Mouse (Mus musculus): ENCODE results near the gene Rcn3. TPM values are rescaled to one million over a fixed set of nuclear protein-coding genes. Genes with fewer than 3 reads are reported as not detected.

The Rcn3 gene
- 290 and 291 TPM in 2 replicates for polyA plus RNA-seq (2016; fragmentation: Nextera tagmentation; extraction: Ambion mirVana)

GRCm38 (mm10) chr7:45092048-45092447 lies at the start of gene Rcn3:
Rcn3 (minus strand) TSS chr7:45092221.
- Histone ChIP-seq H3K27ac (ENCODE audit: poor library complexity, severe bottlenecking) (peak within 1 kb of the TSS; percentile 82), H3K4me3 (peak within 1 kb of the TSS; percentile 57), H3K27me3 (replicated peaks) (no peaks in the 10 kb centered on the region), H3K36me3 (peaks cover 26% of the 10 kb centered on the region), H3K9ac (peak within 1 kb of the TSS; percentile 78), H3K4me1 (replicated peaks) (peaks cover 24% of the 10 kb centered on the region), H3K4me2 (peak within 1 kb of the TSS; percentile 83), H3K9me3 (replicated peaks) (no peaks in the 10 kb centered on the region)
- WGBS: 0% methylated on average over 16 of the region's 16 CpGs
- peak; percentile 92 for ATAC-seq (ENCODE audit: insufficient number of reproducible peaks, low FRiP score)

- Histone ChIP-seq H3K4me1 (replicated peaks) (peaks cover 26% of the 10 kb centered on the region), H3K36me3 (peaks cover 49% of the 10 kb centered on the region), H3K27me3 (replicated peaks) (0 out of 2 replicates have a peak, but pooled peaks cover 5% of the 10 kb centered on the region), H3K9me3 (replicated peaks) (no peaks in the 10 kb centered on the region), H3K9ac (no peak overlapping the region), H3K4me3 (no peak overlapping the region), H3K27ac (ENCODE audit: poor library complexity, severe bottlenecking) (no peak overlapping the region), H3K4me2 (no peak overlapping the region)
- no peak for ATAC-seq (ENCODE audit: insufficient number of reproducible peaks, low FRiP score)
- 81% methylated on average over 3 of the region's 3 CpGs for WGBS
These were observed 49.3 kb upstream of the Rcn3 start for GRCm38 (mm10) chr7:45141319-45141718.

- Histone ChIP-seq H3K4me2 (no peak overlapping the region), H3K27ac (ENCODE audit: poor library complexity, severe bottlenecking) (no peak overlapping the region)
These were observed 48.1 kb upstream of the Rcn3 start for GRCm38 (mm10) chr7:45139904-45140723.

GRCm38 (mm10) chr7:45138403-45138802 lies 46.4 kb upstream of the Rcn3 start:
- Histone ChIP-seq H3K9ac (no peak overlapping the region), H3K27me3 (replicated peaks) (0 out of 2 replicates have a peak, but pooled peaks cover 8% of the 10 kb centered on the region), H3K27ac (ENCODE audit: poor library complexity, severe bottlenecking) (peak overlapping the region; percentile 36; the same call in 1 of the 2 replicates), H3K36me3 (peaks cover 20% of the 10 kb centered on the region), H3K4me2 (no peak overlapping the region), H3K9me3 (replicated peaks) (peaks cover under 1% of the 10 kb centered on the region), H3K4me1 (replicated peaks) (peaks cover 39% of the 10 kb centered on the region), H3K4me3 (no peak overlapping the region)
- ATAC-seq (ENCODE audit: insufficient number of reproducible peaks, low FRiP score): no peak
- WGBS: 89% methylated on average over 1 of the region's 1 CpGs

More at GRCm38 (mm10) chr7:45139904-45140723, 48.1 kb upstream of the Rcn3 start:
- ATAC-seq (ENCODE audit: insufficient number of reproducible peaks, low FRiP score): no peak
- H3K36me3 ChIP-seq: peaks cover 37% of the 10 kb centered on the region
- 73% methylated on average over 8 of the region's 8 CpGs for WGBS
- H3K4me1 ChIP-seq (replicated peaks): peaks cover 34% of the 10 kb centered on the region
- no peak overlapping the region for H3K9ac ChIP-seq
- no peaks in the 10 kb centered on the region for H3K9me3 ChIP-seq (replicated peaks)
- no peak overlapping the region for H3K4me3 ChIP-seq
- 0 out of 2 replicates have a peak, but pooled peaks cover 8% of the 10 kb centered on the region for H3K27me3 ChIP-seq (replicated peaks)

- Histone ChIP-seq H3K4me2 (0 out of 2 replicates have a peak overlapping the region, but pooled peaks have one; percentile 13), H3K9ac (no peak overlapping the region; the same call in 1 of the 2 replicates), H3K36me3 (peaks cover 11% of the 10 kb centered on the region), H3K27ac (ENCODE audit: poor library complexity, severe bottlenecking) (peak overlapping the region; percentile 54), H3K27me3 (replicated peaks) (0 out of 2 replicates have a peak, but pooled peaks cover 8% of the 10 kb centered on the region), H3K9me3 (replicated peaks) (peaks cover 3% of the 10 kb centered on the region), H3K4me3 (no peak overlapping the region), H3K4me1 (replicated peaks) (peaks cover 39% of the 10 kb centered on the region)
- WGBS: 57% methylated on average over 12 of the region's 12 CpGs
- peak; percentile 69 for ATAC-seq (ENCODE audit: insufficient number of reproducible peaks, low FRiP score)
These were observed 45.4 kb upstream of the Rcn3 start for GRCm38 (mm10) chr7:45137171-45138006.

GRCm38 (mm10) chr7:45135993-45136567 lies 44.1 kb upstream of the Rcn3 start, which contains the start of the genes Gm45713 and Flt3l:
Gm45713 (minus strand) TSS chr7:45136231.
Flt3l (minus strand) TSS chr7:45136432.
- peak within 1 kb of the TSS; percentile 57 for H3K4me3 ChIP-seq
- peak within 1 kb of the TSS; percentile 54 for H3K27ac ChIP-seq (ENCODE audit: poor library complexity, severe bottlenecking)
- no peaks in the 10 kb centered on the region for H3K36me3 ChIP-seq
- H3K27me3 ChIP-seq (replicated peaks): 0 out of 2 replicates have a peak, but pooled peaks cover 8% of the 10 kb centered on the region
- ATAC-seq (ENCODE audit: insufficient number of reproducible peaks, low FRiP score): peak; percentile 79
- peak within 1 kb of the TSS; percentile 66 for H3K9ac ChIP-seq
- peaks cover 3% of the 10 kb centered on the region for H3K9me3 ChIP-seq (replicated peaks)
- peak within 1 kb of the TSS; percentile 87 for H3K4me2 ChIP-seq
- 1% methylated on average over 29 of the region's 29 CpGs for WGBS
- peaks cover 47% of the 10 kb centered on the region for H3K4me1 ChIP-seq (replicated peaks)

- Histone ChIP-seq H3K9ac (peak overlapping the region; percentile 66; the same call in 1 of the 2 replicates), H3K4me2 (peak overlapping the region; percentile 87), H3K36me3 (no peaks in the 10 kb centered on the region), H3K4me1 (replicated peaks) (peaks cover 47% of the 10 kb centered on the region), H3K9me3 (replicated peaks) (peaks cover 3% of the 10 kb centered on the region), H3K27ac (ENCODE audit: poor library complexity, severe bottlenecking) (0 out of 2 replicates have a peak overlapping the region, but pooled peaks have one; percentile 1), H3K27me3 (replicated peaks) (0 out of 2 replicates have a peak, but pooled peaks cover 8% of the 10 kb centered on the region), H3K4me3 (peak overlapping the region; percentile 57)
- ATAC-seq (ENCODE audit: insufficient number of reproducible peaks, low FRiP score): no peak
- WGBS: 56% methylated on average over 3 of the region's 3 CpGs
These were observed 43.3 kb upstream of the Rcn3 start for GRCm38 (mm10) chr7:45135370-45135769.

GRCm38 (mm10) chr7:45134544-45135026 lies 42.6 kb upstream of the Rcn3 start:
- Histone ChIP-seq H3K4me2 (peak overlapping the region; percentile 87), H3K9me3 (replicated peaks) (peaks cover 3% of the 10 kb centered on the region), H3K4me3 (peak overlapping the region; percentile 57; the same call in 1 of the 2 replicates), H3K27ac (ENCODE audit: poor library complexity, severe bottlenecking) (no peak overlapping the region), H3K9ac (no peak overlapping the region), H3K36me3 (no peaks in the 10 kb centered on the region), H3K4me1 (replicated peaks) (peaks cover 42% of the 10 kb centered on the region), H3K27me3 (replicated peaks) (0 out of 2 replicates have a peak, but pooled peaks cover 8% of the 10 kb centered on the region)
- ATAC-seq (ENCODE audit: insufficient number of reproducible peaks, low FRiP score): peak; percentile 57
- WGBS: 8% methylated on average over 12 of the region's 12 CpGs

- no peak overlapping the region for H3K9ac ChIP-seq
- WGBS: 84% methylated on average over 8 of the region's 8 CpGs
- peaks cover 36% of the 10 kb centered on the region for H3K4me1 ChIP-seq (replicated peaks)
- 0 out of 2 replicates have a peak overlapping the region, but pooled peaks have one; percentile 6 for H3K4me2 ChIP-seq
- H3K27ac ChIP-seq (ENCODE audit: poor library complexity, severe bottlenecking): no peak overlapping the region
- no peak overlapping the region for H3K4me3 ChIP-seq
- no peak for ATAC-seq (ENCODE audit: insufficient number of reproducible peaks, low FRiP score)
- 0 out of 2 replicates have a peak, but pooled peaks cover 8% of the 10 kb centered on the region for H3K27me3 ChIP-seq (replicated peaks)
- H3K36me3 ChIP-seq: no peaks in the 10 kb centered on the region
- peaks cover 3% of the 10 kb centered on the region for H3K9me3 ChIP-seq (replicated peaks)
These were observed 41.6 kb upstream of the Rcn3 start for GRCm38 (mm10) chr7:45133446-45134159.

GRCm38 (mm10) chr7:45131850-45132249 lies 39.8 kb upstream of the Rcn3 start:
- Histone ChIP-seq H3K4me3 (no peak overlapping the region), H3K27me3 (replicated peaks) (0 out of 2 replicates have a peak, but pooled peaks cover 4% of the 10 kb centered on the region), H3K27ac (ENCODE audit: poor library complexity, severe bottlenecking) (no peak overlapping the region), H3K4me2 (no peak overlapping the region), H3K36me3 (peaks cover 7% of the 10 kb centered on the region), H3K9me3 (replicated peaks) (peaks cover 3% of the 10 kb centered on the region), H3K4me1 (replicated peaks) (peaks cover 30% of the 10 kb centered on the region), H3K9ac (peak overlapping the region; percentile 46)
- 59% methylated on average over 11 of the region's 11 CpGs for WGBS
- ATAC-seq (ENCODE audit: insufficient number of reproducible peaks, low FRiP score): no peak

All from heart, embryonic 12.5 days (tissue).